Mouse (Mus musculus): ENCODE measurements around the gene Olfr356.

Gene Olfr356

GRCm38 (mm10) chr2:36936821-36937220 is at the start of gene Olfr356:
TSS of gene Olfr356 (plus strand) at chr2:36937121.
- no peak for DNase-seq (ENCODE audit: low read depth in 1 of 2, low spot score in 2 of 2)

- DNase-seq (ENCODE audit: low read depth in 1 of 2, low spot score in 2 of 2), result no peak
These were observed 44.1 kb upstream of the Olfr356 start, which contains the start of gene Olfr353 for GRCm38 (mm10) chr2:36892836-36893235. TSS of gene Olfr353 (minus strand) at chr2:36892936.

- DNase-seq (ENCODE audit: low read depth in 1 of 2, low spot score in 2 of 2), result no peak
These were observed 39.8 kb upstream of the Olfr356 start for GRCm38 (mm10) chr2:36897114-36897513.

GRCm38 (mm10) chr2:36905380-36905779 is 31.5 kb upstream of the Olfr356 start, which contains the start of gene Olfr354:
TSS of gene Olfr354 (plus strand) at chr2:36905680.
- no peak for DNase-seq (ENCODE audit: low read depth in 1 of 2, low spot score in 2 of 2)

- no peak for DNase-seq (ENCODE audit: low read depth in 1 of 2, low spot score in 2 of 2)
These were observed 8.1 kb upstream of the Olfr356 start, which contains the start of gene Olfr355 for GRCm38 (mm10) chr2:36928797-36929196. TSS of gene Olfr355 (minus strand) at chr2:36928897.

Data from monocyte, adult 2 months (primary cell).